Mouse (Mus musculus) lung, postnatal 4 days (tissue): ENCODE measurements at regions not wholly inside any gene's neighbourhood (a gene's known extent, or its start where the extent isn't known, plus 50 kb on each side); places are given as distances from the start of the nearest gene placed in this dataset.

Experiments used
- DNase-seq, 2 experiments: peaks; one replicate each; pipeline ENCODE4 v3.0.0; 2021

DNA sequence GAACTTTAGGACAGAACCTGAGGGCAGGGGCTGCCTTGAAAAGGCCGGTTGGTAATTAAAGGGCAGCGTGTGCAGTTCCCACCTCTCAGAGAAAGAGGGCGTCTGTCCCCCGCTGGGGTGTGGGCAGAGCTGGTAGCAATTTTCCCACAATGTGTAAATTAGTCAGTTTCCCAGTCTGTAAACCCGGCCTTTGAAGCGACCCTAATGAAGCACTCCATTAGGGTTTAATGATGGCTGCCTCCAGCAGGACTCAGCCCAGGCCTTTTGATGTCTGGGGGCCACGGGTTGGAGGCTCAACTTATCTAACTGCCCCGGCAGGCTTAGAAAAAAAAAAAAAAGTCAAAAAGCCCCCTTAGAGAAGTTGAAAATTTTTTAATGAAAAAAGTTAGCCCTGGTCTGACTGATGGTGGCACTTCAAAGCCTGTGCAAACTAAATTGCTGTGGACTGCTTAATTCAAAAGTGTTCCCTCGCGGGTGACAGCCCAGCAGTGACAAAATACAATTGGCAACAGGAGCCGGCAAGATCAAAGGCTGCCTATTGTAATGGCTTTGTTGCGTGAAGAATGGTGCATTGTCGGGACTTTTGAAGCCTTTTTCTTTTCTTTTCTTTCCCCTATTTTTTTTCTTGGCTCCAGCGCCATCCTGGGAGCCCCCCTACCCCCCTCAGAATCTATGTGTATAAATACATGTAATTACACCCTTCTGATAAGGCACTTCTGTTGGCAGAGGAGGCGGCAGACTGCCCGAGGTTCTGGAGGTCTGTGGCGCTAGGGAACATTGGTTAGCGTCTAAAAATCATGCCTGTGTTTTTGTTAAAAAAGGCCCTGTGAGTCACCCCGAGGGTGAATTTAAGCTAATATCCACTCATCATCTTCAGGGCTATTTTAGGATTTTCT is 71.3 kb upstream of the Msx1 start:
- DNase-seq: no peak

DNA sequence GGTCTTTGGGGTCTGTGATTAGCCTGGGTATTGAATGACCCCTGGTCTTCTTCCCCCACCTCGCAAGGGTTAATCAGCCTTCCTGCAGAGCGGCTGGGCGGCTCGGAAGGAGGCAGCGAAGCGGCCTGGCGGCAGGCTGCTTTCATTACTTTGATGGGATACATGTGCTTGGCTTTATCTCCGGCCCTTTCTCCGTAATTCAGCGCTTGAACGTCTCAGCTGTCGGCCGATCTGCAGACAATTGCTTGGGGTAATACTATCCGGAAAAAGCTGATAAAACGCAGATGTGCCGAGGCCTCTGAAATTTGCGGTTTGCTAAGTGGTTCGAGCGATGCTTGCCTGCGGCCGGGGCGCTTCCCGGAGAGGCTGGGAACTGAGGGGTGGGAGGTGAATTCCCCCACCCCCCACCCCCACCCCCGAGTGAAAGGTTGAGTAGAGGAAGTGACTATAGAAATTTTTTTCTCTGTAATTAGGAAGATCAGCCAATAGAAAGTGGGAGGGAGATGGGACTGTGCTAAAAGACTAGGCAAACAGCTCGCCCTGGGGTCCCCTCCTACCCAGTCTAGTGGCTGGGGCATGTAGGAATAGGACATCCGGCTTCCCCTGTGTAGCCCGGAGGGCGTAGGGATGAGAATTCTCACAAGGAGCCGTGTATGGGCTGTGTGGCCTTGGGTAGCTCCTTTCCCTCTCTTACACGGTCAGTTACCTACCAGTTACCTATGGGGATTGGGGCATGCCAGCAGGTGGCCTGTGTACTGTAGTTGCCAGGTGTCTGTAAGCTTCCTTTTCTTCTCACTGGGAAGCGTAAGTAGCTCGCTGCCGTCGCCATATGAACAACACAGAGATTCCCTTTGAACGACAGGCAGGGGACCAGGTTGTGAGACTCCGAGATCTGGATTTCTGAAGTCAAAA is 69.5 kb upstream of the Msx1 start:
- DNase-seq: peak in 1 of 2 experiments; percentile 40

DNA sequence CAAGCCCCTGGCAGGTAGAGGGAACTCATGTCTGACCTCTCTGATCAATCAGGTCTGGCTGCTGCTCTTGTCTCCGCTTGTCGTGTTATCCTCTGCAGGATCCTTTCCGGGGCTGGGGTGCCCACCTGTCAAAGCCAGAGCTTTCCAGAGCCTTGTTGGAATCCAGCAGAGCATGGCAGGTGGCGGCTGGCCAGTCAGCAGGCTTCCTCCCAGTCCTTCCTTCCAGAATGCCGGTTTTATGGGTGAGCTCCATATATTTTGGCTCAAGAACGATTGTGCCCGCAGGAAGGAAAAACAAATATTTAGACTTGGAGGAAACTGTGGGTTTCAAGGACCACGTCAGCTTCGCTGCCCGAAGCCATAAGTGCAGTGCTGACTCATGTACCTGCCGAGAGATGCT is 66.3 kb upstream of the Msx1 start:
- no peak for DNase-seq

DNA sequence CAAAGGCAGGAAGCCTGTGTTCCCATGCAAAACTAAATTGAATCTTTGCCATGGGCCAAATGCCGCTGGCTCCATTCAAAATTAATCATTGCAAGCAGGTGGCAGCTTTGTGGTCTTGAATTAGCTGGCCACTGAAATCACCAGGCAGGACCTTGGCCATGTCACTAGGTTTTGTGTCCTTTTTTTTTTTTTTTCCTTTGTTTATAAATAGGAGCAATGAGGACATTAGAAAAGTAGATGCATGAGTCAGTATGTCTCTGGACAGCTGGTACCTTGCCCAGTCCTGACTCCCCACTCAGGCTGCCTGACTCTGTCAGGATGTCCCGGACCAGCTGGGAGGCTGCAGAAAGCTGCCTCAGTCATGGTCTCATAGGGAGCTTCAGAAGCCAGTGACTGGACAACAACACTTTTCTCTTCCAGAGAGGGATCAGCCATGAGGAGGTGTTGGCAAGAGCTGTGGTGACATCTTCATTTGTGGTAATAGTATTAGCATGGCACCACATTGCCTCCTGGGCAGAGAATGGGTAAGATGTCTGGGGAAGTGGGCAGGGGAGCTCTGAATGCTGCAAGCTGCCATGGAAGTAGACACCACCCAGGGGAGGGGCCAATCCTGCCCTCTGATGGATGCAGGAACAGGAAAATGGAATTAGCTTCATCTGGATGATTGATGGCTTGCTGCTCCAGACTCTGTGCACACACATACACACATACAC is 55.4 kb upstream of the Msx1 start:
- DNase-seq: peak in 1 of 2 experiments; percentile 40

DNA sequence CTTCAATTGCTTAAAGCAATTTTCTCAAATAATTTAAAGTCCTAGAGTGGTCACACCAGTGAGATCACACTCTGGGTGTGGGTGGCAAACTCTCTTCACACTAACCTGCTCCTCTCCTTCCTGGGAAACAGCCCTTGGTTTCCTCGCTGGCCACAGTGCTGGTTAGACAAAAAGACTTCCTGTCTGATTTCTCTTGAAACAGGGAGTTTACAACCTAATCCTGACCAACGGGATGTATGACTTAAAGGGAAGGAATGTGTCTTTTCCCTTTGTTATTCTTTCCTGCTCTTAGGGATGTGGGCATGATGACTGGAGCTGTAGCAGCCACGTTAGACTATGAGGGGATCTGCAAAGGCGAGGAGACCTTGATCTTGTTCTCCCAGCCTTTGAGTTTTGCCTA is 51.9 kb upstream of the Msx1 start:
- no peak for DNase-seq

DNA sequence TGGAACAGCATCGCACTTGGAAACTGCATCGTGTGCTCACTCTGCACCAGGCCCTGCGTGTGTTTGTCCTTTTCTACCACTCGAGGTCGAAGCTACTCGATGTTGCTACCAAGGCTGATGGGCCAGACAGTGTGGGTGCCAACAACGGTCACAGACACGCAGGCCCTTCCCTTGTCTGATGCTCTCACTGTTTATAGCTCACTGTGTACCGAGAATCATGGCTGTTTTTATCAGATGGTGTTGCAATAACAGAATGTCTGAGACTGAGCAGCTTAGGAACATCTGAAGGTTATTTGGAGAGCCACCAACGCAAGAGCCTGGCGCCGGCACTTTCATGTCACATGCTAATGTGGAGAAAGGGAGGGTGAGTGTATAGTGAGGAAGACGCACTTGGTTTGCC is 51.1 kb upstream of the Msx1 start:
- DNase-seq: peak in 1 of 2 experiments; percentile 38

DNA sequence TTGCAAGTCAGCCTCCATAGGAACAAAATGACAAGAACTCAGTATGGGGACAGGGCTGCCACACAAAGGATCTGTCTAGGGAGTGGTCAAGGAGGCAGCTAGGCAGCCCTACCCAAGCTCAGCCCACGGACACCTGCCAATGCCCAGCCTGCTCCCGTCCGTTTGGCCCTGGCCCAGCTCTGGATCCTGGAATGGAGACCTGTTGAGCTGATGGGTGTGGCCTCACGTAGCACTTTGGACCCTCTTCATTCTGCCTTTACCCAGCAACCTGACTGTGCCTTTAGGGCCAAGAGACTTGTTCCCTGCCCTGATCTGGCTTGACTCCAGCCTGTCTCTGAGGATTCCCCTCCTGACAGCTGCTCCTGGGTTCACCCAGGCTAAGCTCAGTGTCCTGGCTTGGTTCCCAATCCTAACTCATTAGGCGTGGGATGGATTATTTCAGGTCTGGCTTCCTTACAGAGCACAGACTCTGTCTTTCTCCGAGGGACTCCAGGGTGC is 50.5 kb upstream of the Msx1 start:
- no peak for DNase-seq
